Mouse (Mus musculus) hindbrain, embryonic 16.5 days (tissue): Measurements from ENCODE around the gene Tle6. TPM values are rescaled to one million over a fixed set of nuclear protein-coding genes. Genes with fewer than 3 reads are reported as not detected.
A peak's percentile ranks its signal among the peaks of the same experiment; 100 is the strongest.

ENCODE experiments used
- ATAC-seq: fragments of 200-750 bp; cut with Nextera tagmentation; 2 replicates; pipeline ENCODE4 v1.8.0; 2017; ENCODE audit warnings: moderate TSS enrichment, moderate library complexity
- H3K27ac ChIP-seq: fragments of 300-500 bp; sonication (generic); 2 replicates; pipeline ENCODE4 v1.5.1; 2014; ENCODE audit warnings: low read depth, mild to moderate bottlenecking, control low read depth, low read length, moderate library complexity
- H3K27me3 ChIP-seq: fragments of 300-500 bp; sonication (generic); replicated peaks from 2 replicates; pipeline ENCODE4 v1.6.1; 2014; ENCODE audit warnings: low read length; ENCODE audit not compliant: control insufficient read depth, insufficient read depth
- H3K36me3 ChIP-seq: fragments of 300-500 bp; sonication (generic); 2 replicates; pipeline ENCODE4 v1.6.1; 2014; ENCODE audit warnings: mild to moderate bottlenecking, low read length, moderate library complexity, mixed read lengths; ENCODE audit not compliant: control insufficient read depth, insufficient read depth
- H3K4me1 ChIP-seq: fragments of 300-500 bp; sonication (generic); 2 replicates; pipeline ENCODE4 v1.6.1; 2014; ENCODE audit warnings: low read depth, low read length; ENCODE audit not compliant: control insufficient read depth, insufficient read depth
- H3K4me2 ChIP-seq: fragments of 300-500 bp; sonication (generic); 2 replicates; pipeline ENCODE4 v1.6.1; 2014; ENCODE audit warnings: mild to moderate bottlenecking, low read length, control low read depth, moderate library complexity
- H3K4me3 ChIP-seq: fragments of 300-500 bp; sonication (generic); 2 replicates; pipeline ENCODE4 v1.5.1; 2014; ENCODE audit warnings: mild to moderate bottlenecking, low read length, control low read depth, moderate library complexity
- H3K9ac ChIP-seq: fragments of 300-500 bp; sonication (generic); 2 replicates; pipeline ENCODE4 v1.6.1; 2014; ENCODE audit warnings: low read depth, mild to moderate bottlenecking, control low read depth, low read length, moderate library complexity
- H3K9me3 ChIP-seq: fragments of 300-500 bp; sonication (generic); 2 replicates; pipeline ENCODE4 v1.6.1; 2014; ENCODE audit warnings: mild to moderate bottlenecking, low read length, moderate library complexity; ENCODE audit not compliant: control insufficient read depth
- WGBS: fragments of 180-500 bp; shearing (Covaris S2); extraction: QIAGEN DNeasy Blood & Tissue Kit; methylation state at CpG from one replicate; pipeline ENCODE4 v1.1.7; 2014; 5-methylcytosine and 5-hydroxymethylcytosine counted together
- polyA plus RNA-seq: library from polyadenylated mRNA; unstranded; fragments of >200 nt; fragmentation: Nextera tagmentation; extraction: Ambion mirVana; gene quantifications from 2 replicates; pipeline ENCODE4 v1.2.1, GENCODE M21; 2015

Tle6 gene
- polyA plus RNA-seq, 1 experiment from 2014 or later, result 9.0 TPM

- WGBS, result under 1% methylated on average over 39 of the region's 39 CpGs
- Histone ChIP-seq H3K4me2 (peak within 1 kb of the TSS; percentile 76), H3K9me3 (no peaks in the 10 kb centered on the region), H3K9ac (peak within 1 kb of the TSS; percentile 71), H3K36me3 (no peaks in the 10 kb centered on the region), H3K4me1 (peaks cover 21% of the 10 kb centered on the region), H3K4me3 (peak within 1 kb of the TSS; percentile 59), H3K27ac (peak within 1 kb of the TSS; percentile 92), H3K27me3 (peaks cover 4% of the 10 kb centered on the region; the same call in 1 of the 2 replicates)
- ATAC-seq, result peak; percentile 89
These were observed 5.3 kb upstream of the Tle6 start, which contains the start of gene BC025920 for GRCm38 (mm10) chr10:81605974-81606751. TSS of gene BC025920 (plus strand) at chr10:81606270.

DNA sequence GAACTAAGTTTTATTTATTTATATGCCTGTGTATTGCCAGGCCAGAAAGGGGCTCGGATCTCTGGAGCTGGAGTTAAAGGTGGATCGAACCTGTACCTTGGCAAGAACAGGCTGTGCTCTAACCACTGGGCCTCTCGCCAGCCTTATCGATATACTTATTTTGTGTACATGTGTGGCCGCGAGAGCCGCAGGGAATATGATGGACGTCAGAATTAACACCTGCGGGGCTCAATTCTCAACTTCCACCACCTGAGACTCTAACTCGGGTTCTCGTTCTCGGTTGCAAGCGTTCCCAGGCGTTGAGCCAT, 4.7 kb upstream of the Tle6 start:
- H3K4me1 ChIP-seq, result peaks cover 26% of the 10 kb centered on the region
- no peaks in the 10 kb centered on the region for H3K36me3 ChIP-seq
- H3K4me3 ChIP-seq, result peak overlapping the region; percentile 59
- H3K9ac ChIP-seq, result peak overlapping the region; percentile 49
- H3K27me3 ChIP-seq, result peaks cover 4% of the 10 kb centered on the region; the same call in 1 of the 2 replicates
- no peaks in the 10 kb centered on the region for H3K9me3 ChIP-seq
- WGBS, result 4% methylated on average over 14 of the region's 14 CpGs
- ATAC-seq, result peak; percentile 5
- H3K27ac ChIP-seq, result peak overlapping the region; percentile 83
- H3K4me2 ChIP-seq, result peak overlapping the region; percentile 59

GRCm38 (mm10) chr10:81604968-81605665, 4.2 kb upstream of the Tle6 start:
- H3K4me2 ChIP-seq, result peak overlapping the region; percentile 59
- peaks cover 4% of the 10 kb centered on the region; the same call in 1 of the 2 replicates for H3K27me3 ChIP-seq
- H3K9me3 ChIP-seq, result no peaks in the 10 kb centered on the region
- peak overlapping the region; percentile 49 for H3K9ac ChIP-seq
- no peaks in the 10 kb centered on the region for H3K36me3 ChIP-seq
- ATAC-seq, result peak; percentile 25
- H3K27ac ChIP-seq, result peak overlapping the region; percentile 83
- peaks cover 28% of the 10 kb centered on the region for H3K4me1 ChIP-seq
- peak overlapping the region; percentile 59 for H3K4me3 ChIP-seq
- 19% methylated on average over 29 of the region's 29 CpGs for WGBS

GRCm38 (mm10) chr10:81604019-81604967, 3.4 kb upstream of the Tle6 start:
- H3K4me3 ChIP-seq, result peak overlapping the region; percentile 18; the same call in 1 of the 2 replicates
- WGBS, result 78% methylated on average over 12 of the region's 12 CpGs
- H3K27ac ChIP-seq, result 0 out of 2 replicates have a peak overlapping the region, but pooled peaks have one; percentile 52
- peaks cover 28% of the 10 kb centered on the region for H3K4me1 ChIP-seq
- no peaks in the 10 kb centered on the region for H3K36me3 ChIP-seq
- H3K4me2 ChIP-seq, result peak overlapping the region; percentile 59
- peaks cover 4% of the 10 kb centered on the region for H3K27me3 ChIP-seq
- H3K9ac ChIP-seq, result no peak overlapping the region
- H3K9me3 ChIP-seq, result no peaks in the 10 kb centered on the region
- ATAC-seq, result 0 out of 2 replicates have a peak, but pooled peaks have one; percentile 7

DNA sequence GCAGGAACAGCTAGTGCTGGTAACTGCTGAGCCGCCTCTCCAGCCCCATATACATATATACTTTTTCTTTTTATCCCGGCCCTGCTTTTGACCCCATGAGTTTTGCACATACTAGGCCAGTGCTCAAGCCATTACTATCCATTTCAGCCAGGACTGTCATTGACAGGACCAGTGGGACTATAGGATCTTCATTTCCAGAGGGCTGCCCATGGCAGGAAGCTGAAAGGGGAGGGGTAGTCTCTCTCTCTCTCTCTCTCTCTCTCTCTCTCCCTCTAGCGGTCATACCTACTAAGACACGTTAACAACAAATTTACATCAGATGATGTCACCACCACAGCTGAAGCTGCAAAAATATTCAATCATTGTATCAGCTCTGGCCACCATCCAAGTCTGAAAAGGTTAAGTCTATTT, 1.9 kb upstream of the Tle6 start:
- Histone ChIP-seq H3K4me3 (no peak overlapping the region), H3K27ac (no peak overlapping the region), H3K36me3 (no peaks in the 10 kb centered on the region), H3K9me3 (no peaks in the 10 kb centered on the region), H3K4me1 (peaks cover 28% of the 10 kb centered on the region), H3K4me2 (no peak overlapping the region), H3K9ac (no peak overlapping the region), H3K27me3 (peaks cover 4% of the 10 kb centered on the region)
- 18% methylated on average over 4 of the region's 4 CpGs for WGBS
- ATAC-seq, result no peak

DNA sequence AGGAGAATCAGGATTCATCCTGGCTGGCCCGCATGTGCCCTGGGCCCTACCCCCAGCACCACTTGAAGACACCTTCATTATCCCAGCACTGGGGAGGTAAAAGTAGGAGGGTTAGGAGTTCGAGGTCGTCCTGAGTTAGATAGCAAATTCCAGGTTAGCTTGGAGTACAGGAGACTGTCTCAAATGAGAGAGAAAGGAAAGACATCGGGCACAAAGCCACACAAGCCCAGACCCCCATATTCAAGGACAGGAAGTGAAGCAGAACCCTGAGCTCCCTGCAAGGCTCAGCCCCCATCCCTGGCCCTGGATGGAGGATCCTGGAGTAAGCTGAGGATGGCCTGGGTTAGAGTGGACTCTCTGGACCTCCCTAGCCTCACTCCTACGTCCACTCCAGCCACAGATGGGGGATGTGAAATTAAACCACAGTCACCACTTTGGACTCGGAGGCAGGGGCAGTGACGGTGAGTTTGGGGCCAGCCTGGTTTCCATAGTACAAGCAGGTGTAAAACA, 578 bp upstream of the Tle6 start:
- Histone ChIP-seq H3K9me3 (no peaks in the 10 kb centered on the region), H3K4me2 (peak overlapping the region; percentile 72), H3K4me3 (peak overlapping the region; percentile 35; the same call in 1 of the 2 replicates), H3K9ac (no peak overlapping the region), H3K27ac (no peak overlapping the region), H3K4me1 (peaks cover 33% of the 10 kb centered on the region), H3K36me3 (no peaks in the 10 kb centered on the region), H3K27me3 (peaks cover 4% of the 10 kb centered on the region)
- WGBS, result 25% methylated on average over 7 of the region's 7 CpGs
- ATAC-seq, result no peak

DNA sequence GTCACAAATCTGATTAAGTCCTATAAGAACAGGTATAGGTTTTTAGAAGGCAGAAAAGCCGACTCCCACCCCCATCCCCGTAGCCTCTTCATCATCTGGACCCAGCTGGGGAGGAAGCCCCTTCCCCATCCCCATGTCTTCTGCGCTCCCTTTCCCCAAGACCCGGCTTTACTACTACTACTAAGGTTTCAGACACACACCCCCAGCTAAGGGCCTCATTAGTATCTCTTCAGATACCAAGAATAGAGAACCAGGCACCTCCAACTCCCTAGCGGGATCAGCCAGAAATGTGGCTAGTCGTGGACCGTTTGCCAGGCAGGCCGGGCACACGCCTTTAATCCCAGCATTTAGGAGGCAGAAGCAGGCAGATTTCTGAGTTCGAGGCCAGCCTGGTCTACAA, 777 bp downstream of the Tle6 start:
- 57% methylated on average over 10 of the region's 10 CpGs for WGBS
- ATAC-seq, result no peak
- H3K27ac ChIP-seq, result no peak overlapping the region
- no peak overlapping the region for H3K4me3 ChIP-seq
- H3K36me3 ChIP-seq, result no peaks in the 10 kb centered on the region
- H3K27me3 ChIP-seq, result peaks cover 4% of the 10 kb centered on the region
- H3K4me1 ChIP-seq, result peaks cover 40% of the 10 kb centered on the region
- H3K4me2 ChIP-seq, result no peak overlapping the region
- no peaks in the 10 kb centered on the region for H3K9me3 ChIP-seq
- H3K9ac ChIP-seq, result no peak overlapping the region

- Histone ChIP-seq H3K9ac (no peak overlapping the region), H3K36me3 (no peaks in the 10 kb centered on the region), H3K9me3 (no peaks in the 10 kb centered on the region), H3K27ac (no peak overlapping the region), H3K27me3 (peaks cover 4% of the 10 kb centered on the region), H3K4me3 (no peak overlapping the region), H3K4me2 (no peak overlapping the region), H3K4me1 (peaks cover 37% of the 10 kb centered on the region)
- ATAC-seq, result no peak
- WGBS, result 81% methylated on average over 5 of the region's 5 CpGs
These were observed 1.2 kb downstream of the Tle6 start for GRCm38 (mm10) chr10:81599630-81600029.
